Mouse (Mus musculus) splenic B cell, adult 2 months (primary cell): ENCODE results near the gene Slx4ip.

ENCODE experiments used
- DNase-seq: peaks from one replicate; pipeline ENCODE4 v3.0.0-alpha.2; 2011; ENCODE audit warnings: low read depth, low spot score
- H3K27me3 ChIP-seq: 2 replicates; pipeline ENCODE4 v1.6.1; 2012; ENCODE audit warnings: mild to moderate bottlenecking, low read length, moderate library complexity, mixed read lengths; ENCODE audit not compliant: control insufficient read depth, poor library complexity, insufficient read depth, severe bottlenecking
- H3K36me3 ChIP-seq: 2 replicates; pipeline ENCODE4 v1.6.1; 2012; ENCODE audit warnings: mild to moderate bottlenecking, low read length, moderate library complexity, mixed read lengths; ENCODE audit not compliant: control insufficient read depth, poor library complexity, insufficient read depth, severe bottlenecking

Slx4ip gene

DNA sequence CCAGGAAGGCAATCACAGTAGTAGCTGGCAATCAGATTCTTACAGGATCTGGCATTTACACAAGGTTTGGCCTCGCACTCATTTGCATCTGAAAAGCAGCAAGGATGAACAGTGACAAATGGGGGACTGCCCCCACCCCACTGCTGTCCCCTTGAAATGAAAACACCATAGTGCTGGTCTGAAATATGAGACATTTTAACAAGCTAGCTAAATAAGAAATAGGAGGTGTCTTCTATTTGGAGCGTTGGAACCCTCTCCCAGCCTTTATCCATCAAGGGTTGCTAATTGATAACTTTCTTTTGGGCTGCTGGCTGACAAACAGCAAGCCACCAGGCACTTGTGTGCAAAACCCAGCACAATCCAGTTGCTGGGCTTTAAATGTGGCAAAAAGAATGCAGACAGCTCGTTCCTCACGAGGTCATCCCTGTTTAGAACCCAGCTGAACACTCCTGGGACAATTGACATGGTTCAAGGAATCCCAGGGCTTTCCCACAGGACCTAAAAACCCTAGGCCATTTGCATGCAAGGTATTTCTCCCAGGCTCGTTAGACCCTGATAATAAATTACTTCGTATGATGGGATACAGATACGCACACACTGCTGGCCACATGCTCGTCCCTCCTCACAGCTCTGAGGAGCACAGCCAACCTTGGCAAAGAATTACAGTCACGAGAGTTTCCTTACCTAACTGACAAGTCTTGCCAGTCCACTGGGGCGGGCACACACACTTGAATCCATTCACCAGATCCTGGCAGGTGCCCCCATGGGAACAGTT is 201.7 kb downstream of the Slx4ip start:
- no peaks in the 10 kb centered on the region for H3K27me3 ChIP-seq
- DNase-seq: no peak

GRCm38 (mm10) chr2:137093298-137093630 is 202.2 kb downstream of the Slx4ip start:
- no peak for DNase-seq
- no peaks in the 10 kb centered on the region for H3K36me3 ChIP-seq
- H3K27me3 ChIP-seq: no peaks in the 10 kb centered on the region

More for the DNA sequence above, 201.7 kb downstream of the Slx4ip start:
- H3K36me3 ChIP-seq: no peaks in the 10 kb centered on the region

DNA sequence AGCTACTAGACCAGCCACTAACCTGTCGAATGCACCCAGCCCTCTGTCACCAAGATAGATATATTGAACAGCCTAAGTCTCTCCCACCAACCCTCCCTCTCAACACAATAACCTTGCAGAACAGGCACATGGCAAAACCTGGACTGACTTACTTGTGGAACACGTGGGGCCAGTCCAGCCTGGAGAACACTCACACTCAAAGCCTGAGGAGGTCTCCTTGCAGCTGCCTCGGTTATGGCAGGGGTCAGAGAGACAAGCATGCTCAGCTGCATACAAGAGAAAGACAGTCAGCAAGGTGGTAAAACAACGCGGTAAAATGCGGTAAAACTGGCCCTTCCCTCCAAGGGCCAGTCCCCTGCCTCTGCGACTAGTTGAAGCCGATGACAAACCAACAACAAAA is 203.3 kb downstream of the Slx4ip start:
- no peaks in the 10 kb centered on the region for H3K36me3 ChIP-seq
- DNase-seq: no peak
- no peaks in the 10 kb centered on the region for H3K27me3 ChIP-seq

- H3K27me3 ChIP-seq: no peaks in the 10 kb centered on the region; the same call in 1 of the 2 replicates
- no peak for DNase-seq
- H3K36me3 ChIP-seq: no peaks in the 10 kb centered on the region
Measured at GRCm38 (mm10) chr2:137096981-137097460, 206.0 kb downstream of the Slx4ip start.

GRCm38 (mm10) chr2:137098269-137099035 is 207.4 kb downstream of the Slx4ip start:
- no peaks in the 10 kb centered on the region for H3K36me3 ChIP-seq
- no peak for DNase-seq
- no peaks in the 10 kb centered on the region; the same call in 1 of the 2 replicates for H3K27me3 ChIP-seq

DNA sequence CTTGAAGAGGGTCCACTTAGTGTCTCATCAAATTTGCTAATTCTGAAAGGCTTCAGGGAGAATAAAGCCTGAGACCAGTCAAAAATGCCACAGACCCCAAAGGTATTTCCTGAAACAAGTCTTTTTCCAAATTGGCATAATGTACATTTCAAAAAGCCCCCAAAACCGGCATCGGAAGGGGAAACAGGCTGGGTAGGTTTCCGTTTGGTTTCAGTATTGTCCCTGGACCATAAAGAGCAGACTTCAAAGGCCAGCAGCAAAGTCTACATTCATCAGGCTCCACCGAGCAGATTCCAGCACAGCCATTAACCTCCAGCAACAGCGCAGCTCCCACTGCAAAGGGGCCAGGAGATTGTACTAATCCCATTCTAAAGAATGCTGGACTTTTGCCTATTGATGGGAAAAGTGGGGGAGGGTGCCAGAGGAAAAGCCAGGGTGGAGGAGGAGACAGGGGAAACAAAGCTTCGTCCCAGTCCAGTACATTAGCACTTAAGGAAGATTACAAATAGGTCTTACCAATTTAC is 208.3 kb downstream of the Slx4ip start:
- DNase-seq: no peak
- no peaks in the 10 kb centered on the region for H3K36me3 ChIP-seq
- H3K27me3 ChIP-seq: no peaks in the 10 kb centered on the region; the same call in 1 of the 2 replicates

DNA sequence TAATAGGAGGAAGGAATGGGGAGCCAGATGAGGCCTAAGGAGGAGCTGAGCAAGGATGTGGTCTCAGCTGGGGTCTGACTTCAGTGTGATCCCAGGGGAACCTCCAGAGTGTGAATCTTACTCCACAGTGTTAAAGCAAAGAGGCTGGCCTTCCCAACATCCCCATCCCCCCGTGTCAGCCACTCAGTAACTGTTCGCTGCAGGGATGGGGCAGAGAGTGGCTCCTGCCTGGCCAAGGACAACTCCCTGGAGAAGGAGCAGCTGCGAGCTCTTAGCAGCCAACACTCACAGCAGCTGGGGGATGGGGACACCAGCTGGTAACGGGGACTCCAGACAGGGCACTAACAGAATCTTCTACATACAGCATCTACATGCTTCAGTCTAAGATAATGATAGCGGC is 210.1 kb downstream of the Slx4ip start:
- Histone ChIP-seq H3K27me3 (no peaks in the 10 kb centered on the region; the same call in 1 of the 2 replicates), H3K36me3 (no peaks in the 10 kb centered on the region)
- no peak for DNase-seq

GRCm38 (mm10) chr2:137107203-137107602 is 216.2 kb downstream of the Slx4ip start:
- no peaks in the 10 kb centered on the region; the same call in 1 of the 2 replicates for H3K27me3 ChIP-seq
- no peak for DNase-seq
- H3K36me3 ChIP-seq: no peaks in the 10 kb centered on the region

DNA sequence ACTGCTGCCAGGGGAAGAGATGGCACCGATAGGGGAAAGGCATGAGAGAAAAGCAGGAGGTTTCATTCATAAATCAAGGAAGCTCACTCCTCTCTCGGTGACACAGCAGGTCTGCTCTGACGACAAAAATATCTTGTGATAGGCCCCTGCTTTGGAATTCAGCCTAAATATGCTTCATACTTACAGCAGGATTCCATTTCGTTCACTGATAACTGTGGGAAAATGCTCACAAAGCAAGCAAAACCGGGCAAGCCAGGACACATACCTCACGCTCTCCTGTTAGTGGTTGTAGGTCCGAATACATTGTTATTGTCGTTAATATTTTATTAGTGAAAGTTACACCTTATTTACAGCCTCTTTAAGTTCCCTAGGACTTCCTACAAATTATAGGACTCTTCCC is 216.9 kb downstream of the Slx4ip start:
- Histone ChIP-seq H3K27me3 (no peaks in the 10 kb centered on the region; the same call in 1 of the 2 replicates), H3K36me3 (no peaks in the 10 kb centered on the region)
- DNase-seq: no peak

DNA sequence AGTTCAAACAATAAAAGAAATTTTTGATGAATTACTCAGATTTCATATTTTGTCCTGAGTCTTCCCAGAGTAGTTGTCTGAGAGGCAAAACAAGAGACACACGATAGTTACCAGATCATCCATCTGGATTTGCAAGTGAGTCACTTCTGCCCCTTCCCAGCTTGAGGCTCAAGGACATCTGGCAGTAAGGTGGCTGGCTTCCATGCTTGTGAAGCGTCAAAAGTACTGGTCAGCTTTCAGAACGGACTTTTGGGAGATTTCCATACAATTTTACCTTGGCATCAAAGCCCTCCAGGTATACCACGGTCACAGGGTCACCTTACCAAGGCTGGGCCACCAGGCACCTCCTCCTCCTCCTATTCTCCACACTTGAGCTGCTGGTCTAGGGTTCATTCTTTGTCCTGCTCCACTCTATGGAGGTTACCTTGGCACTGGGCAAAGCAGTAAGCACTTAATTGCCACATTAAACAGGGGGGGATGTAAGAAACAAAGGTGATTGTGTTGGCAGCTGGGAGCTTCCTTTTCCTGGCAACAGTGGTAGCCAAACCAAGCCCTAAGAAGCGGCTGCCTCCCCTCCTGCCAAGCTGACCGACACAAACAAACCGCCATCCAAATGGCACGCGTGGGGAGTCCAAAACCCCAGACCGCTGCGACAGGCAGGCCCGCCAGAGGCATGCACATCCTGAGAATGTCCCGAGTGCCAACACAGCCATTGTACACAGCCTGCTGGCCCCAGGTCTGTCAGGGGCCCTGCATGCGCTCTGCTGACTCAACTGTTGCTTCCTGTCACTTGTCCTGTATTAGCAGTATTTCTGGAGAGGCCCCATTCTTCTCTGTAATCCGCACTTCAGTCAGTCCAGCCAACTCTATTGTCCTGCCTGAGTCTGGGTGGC is 218.5 kb downstream of the Slx4ip start:
- no peaks in the 10 kb centered on the region for H3K36me3 ChIP-seq
- H3K27me3 ChIP-seq: no peaks in the 10 kb centered on the region; the same call in 1 of the 2 replicates
- no peak for DNase-seq

GRCm38 (mm10) chr2:137110214-137110898 is 219.3 kb downstream of the Slx4ip start:
- DNase-seq: no peak
- Histone ChIP-seq H3K27me3 (no peaks in the 10 kb centered on the region; the same call in 1 of the 2 replicates), H3K36me3 (no peaks in the 10 kb centered on the region)

DNA sequence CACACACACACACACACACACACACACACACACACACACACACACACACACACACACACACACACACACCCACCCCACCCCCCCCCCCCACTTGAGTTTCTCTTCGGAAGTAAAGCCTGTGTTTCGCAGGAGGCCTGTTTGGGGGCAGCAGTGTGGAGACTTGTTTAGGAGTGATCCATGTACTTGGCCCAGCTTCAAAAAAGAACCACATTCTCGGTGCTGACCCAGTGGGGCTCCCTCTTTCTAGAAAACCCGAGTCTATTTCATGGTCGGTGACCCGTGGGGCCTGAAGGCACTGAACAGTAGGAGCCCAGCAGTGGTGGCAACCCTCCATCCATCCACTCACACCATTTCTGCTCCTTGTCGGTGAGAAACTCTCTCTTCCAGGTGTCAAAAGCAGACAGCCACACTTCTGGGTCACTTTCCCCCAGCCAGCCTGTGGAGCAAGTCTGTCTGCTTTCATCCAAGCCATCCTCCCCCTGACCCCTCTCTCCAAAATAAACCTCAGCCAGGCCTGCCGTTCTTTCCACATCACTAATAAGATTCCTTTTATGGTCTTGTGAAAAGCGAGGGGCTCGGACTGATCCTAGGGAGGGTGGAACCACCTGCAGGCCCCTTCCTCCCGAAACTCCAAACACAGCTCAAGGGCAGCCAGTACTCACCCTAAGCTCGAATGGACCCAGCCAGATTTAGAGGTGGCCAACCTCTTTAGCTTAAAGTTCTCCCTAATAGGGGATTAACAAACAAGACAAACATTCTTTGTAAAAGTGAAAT is 222.5 kb downstream of the Slx4ip start:
- H3K36me3 ChIP-seq: no peaks in the 10 kb centered on the region
- H3K27me3 ChIP-seq: no peaks in the 10 kb centered on the region; the same call in 1 of the 2 replicates
- DNase-seq: no peak
